Mouse (Mus musculus): ENCODE measurements around the gene Csrp2. TPM values are rescaled to one million over a fixed set of nuclear protein-coding genes. Genes with fewer than 3 reads are reported as not detected.

The Csrp2 gene
- polyA plus RNA-seq, 1 experiment from 2014 or later: 111 TPM

GRCm38 (mm10) chr10:110977379-110977778 lies 57.8 kb downstream of the Csrp2 start:
- WGBS: 45% methylated on average over 2 of the region's 2 CpGs
- ATAC-seq (replicated peaks): no peak
- H3K36me3 ChIP-seq (replicated peaks): 0 out of 2 replicates have a peak, but pooled peaks cover 3% of the 10 kb centered on the region
- H3K27ac ChIP-seq: no peak overlapping the region
- no peaks in the 10 kb centered on the region for H3K9me3 ChIP-seq
- H3K9ac ChIP-seq: no peak overlapping the region
- no peak overlapping the region for H3K4me2 ChIP-seq
- H3K27me3 ChIP-seq (replicated peaks): no peaks in the 10 kb centered on the region
- peaks cover 2% of the 10 kb centered on the region; the same call in 1 of the 2 replicates for H3K4me1 ChIP-seq
- H3K4me3 ChIP-seq: no peak overlapping the region

GRCm38 (mm10) chr10:110979431-110979830 lies 59.8 kb downstream of the Csrp2 start:
- Histone ChIP-seq H3K27me3 (replicated peaks) (no peaks in the 10 kb centered on the region), H3K4me1 (peaks cover 2% of the 10 kb centered on the region; the same call in 1 of the 2 replicates), H3K36me3 (replicated peaks) (0 out of 2 replicates have a peak, but pooled peaks cover 3% of the 10 kb centered on the region), H3K4me2 (no peak overlapping the region), H3K27ac (no peak overlapping the region), H3K9ac (no peak overlapping the region), H3K4me3 (no peak overlapping the region), H3K9me3 (no peaks in the 10 kb centered on the region)
- WGBS: 88% methylated on average over 2 of the region's 2 CpGs
- no peak for ATAC-seq (replicated peaks)

DNA sequence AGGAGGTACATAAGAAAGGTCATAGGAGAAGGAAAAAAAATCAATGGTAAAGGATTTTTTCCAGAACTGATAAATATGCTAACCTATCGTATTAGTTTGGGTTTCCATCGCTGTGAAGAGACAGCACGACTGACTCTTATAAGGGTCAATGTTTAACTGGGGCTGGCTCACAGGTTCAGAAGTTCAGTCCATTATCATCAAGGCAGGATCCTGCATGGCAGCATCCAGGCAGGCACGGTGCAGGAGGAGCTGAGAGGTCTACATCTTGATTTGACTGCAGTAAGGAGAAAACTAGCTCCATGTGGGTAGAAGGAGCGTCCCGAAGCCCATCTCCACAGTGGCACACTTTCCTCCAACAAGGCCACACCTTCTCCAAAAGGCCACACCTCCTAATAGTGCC lies 60.9 kb downstream of the Csrp2 start:
- 98% methylated on average over 6 of the region's 6 CpGs for WGBS

GRCm38 (mm10) chr10:110982771-110983170 lies 63.2 kb downstream of the Csrp2 start:
- ATAC-seq (replicated peaks): no peak
- H3K4me1 ChIP-seq: no peaks in the 10 kb centered on the region
- no peak overlapping the region for H3K9ac ChIP-seq
- H3K27me3 ChIP-seq (replicated peaks): no peaks in the 10 kb centered on the region
- H3K4me3 ChIP-seq: no peak overlapping the region
- H3K27ac ChIP-seq: no peak overlapping the region
- H3K36me3 ChIP-seq (replicated peaks): 0 out of 2 replicates have a peak, but pooled peaks cover 3% of the 10 kb centered on the region
- no peaks in the 10 kb centered on the region for H3K9me3 ChIP-seq
- no peak overlapping the region for H3K4me2 ChIP-seq
- 85% methylated on average over 4 of the region's 4 CpGs for WGBS

More for the DNA sequence above, 60.9 kb downstream of the Csrp2 start:
- Histone ChIP-seq H3K4me3 (no peak overlapping the region), H3K27me3 (replicated peaks) (no peaks in the 10 kb centered on the region), H3K9me3 (no peaks in the 10 kb centered on the region), H3K4me2 (no peak overlapping the region), H3K9ac (no peak overlapping the region), H3K27ac (no peak overlapping the region), H3K4me1 (peaks cover 2% of the 10 kb centered on the region; the same call in 1 of the 2 replicates), H3K36me3 (replicated peaks) (0 out of 2 replicates have a peak, but pooled peaks cover 3% of the 10 kb centered on the region)
- ATAC-seq (replicated peaks): no peak

DNA sequence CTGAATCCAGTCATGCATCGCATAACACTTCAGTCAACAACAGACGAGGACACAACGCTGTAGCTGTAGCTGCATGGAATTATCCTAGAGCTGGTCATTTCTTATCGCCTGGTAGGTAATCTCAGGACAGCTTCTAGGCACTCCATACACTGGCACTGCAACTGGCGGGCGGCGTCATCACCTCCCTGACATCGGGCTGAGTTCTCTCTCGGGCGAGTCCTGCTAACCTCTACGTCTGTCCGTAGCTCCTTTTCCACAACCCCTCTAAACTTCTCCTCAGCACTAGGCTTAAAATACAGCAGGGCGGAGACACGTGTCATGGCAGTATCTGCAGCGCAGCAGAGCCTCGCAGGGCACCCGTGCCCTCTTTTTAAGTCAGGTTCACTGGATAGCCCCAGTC lies 67.1 kb downstream of the Csrp2 start:
- H3K4me2 ChIP-seq: no peak overlapping the region
- WGBS: 96% methylated on average over 17 of the region's 17 CpGs
- no peak for ATAC-seq (replicated peaks)

More for the DNA sequence above, 67.1 kb downstream of the Csrp2 start:
- H3K4me3 ChIP-seq: no peak overlapping the region
- peaks cover 6% of the 10 kb centered on the region for H3K4me1 ChIP-seq
- no peak overlapping the region for H3K27ac ChIP-seq
- H3K9me3 ChIP-seq: no peaks in the 10 kb centered on the region
- H3K9ac ChIP-seq: no peak overlapping the region
- no peaks in the 10 kb centered on the region for H3K36me3 ChIP-seq (replicated peaks)
- no peaks in the 10 kb centered on the region for H3K27me3 ChIP-seq (replicated peaks)

Other genes starting within 250 kb of the Csrp2 start
- gene E2f7, start 174.3 kb upstream of the Csrp2 start, polyA plus RNA-seq (2015; fragmentation: Nextera tagmentation; extraction: Ambion mirVana): 6.1 and 7.1 TPM in 2 replicates
- 57.4 and 64.0 TPM in 2 replicates for gene Zdhhc17, start 90.4 kb downstream of the Csrp2 start, polyA plus RNA-seq (2015; fragmentation: Nextera tagmentation; extraction: Ambion mirVana)
- gene Osbpl8, start 245.0 kb downstream of the Csrp2 start, polyA plus RNA-seq (2015; fragmentation: Nextera tagmentation; extraction: Ambion mirVana): 18.0 and 18.1 TPM in 2 replicates